Mouse (Mus musculus): ENCODE results near the gene Slc48a1. TPM values are rescaled to one million over a fixed set of nuclear protein-coding genes. Genes with fewer than 3 reads are reported as not detected.
A peak's percentile ranks its signal among the peaks of the same experiment; 100 is the strongest.

Slc48a1 gene
- polyA plus RNA-seq, 1 experiment from 2014 or later = 18.9 TPM

DNA sequence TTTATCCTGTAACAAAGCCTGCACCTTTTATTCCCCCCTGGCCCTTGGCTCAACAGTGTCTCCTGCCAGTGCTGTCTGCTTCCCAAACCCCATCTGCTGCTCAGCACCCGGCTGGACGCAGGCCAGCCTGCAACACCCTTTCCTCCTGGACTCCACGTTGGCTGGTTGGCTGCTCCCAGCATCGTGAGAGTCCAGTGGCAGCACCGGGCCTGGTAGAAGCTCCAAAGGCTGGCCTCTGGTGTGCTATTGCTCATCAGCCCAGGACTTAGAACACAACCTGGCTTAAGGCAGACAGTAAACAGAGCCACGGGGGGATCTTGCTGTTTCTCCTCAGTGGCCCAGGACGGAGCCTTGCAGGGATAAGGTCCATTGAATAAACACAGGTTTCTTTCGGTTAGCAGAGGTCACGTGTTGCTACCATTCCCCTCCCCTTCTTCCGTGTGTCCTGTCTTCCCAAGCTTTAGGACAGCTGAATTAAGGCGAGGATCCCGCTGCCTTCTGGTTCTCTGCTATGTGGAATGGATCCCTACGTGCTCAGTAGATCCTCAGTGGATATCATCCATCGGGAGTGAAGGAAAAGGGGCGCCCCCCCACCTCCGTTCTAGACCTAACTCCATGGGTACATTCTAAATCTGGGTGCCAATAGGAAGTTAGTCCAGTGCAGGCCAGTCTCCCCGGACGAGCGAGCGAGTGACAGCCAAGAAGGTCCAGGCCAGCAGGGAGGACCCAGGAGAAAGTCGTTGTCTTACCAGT, 35.3 kb downstream of the Slc48a1 start:
- Histone ChIP-seq H3K9me3 (no peaks in the 10 kb centered on the region), H3K4me3 (no peak overlapping the region), H3K36me3 (replicated peaks) (peaks cover 59% of the 10 kb centered on the region), H3K4me1 (peaks cover 39% of the 10 kb centered on the region), H3K27me3 (replicated peaks; ENCODE audit: low read depth, poor library complexity, severe bottlenecking) (no peaks in the 10 kb centered on the region), H3K27ac (replicated peaks) (peak overlapping the region; percentile 76)
- 57% methylated on average over 21 of the region's 21 CpGs for WGBS
- no peak for DNase-seq (ENCODE audit: low spot score)

- WGBS = 61% methylated on average over 5 of the region's 5 CpGs
- H3K9me3 ChIP-seq = no peaks in the 10 kb centered on the region
- DNase-seq (ENCODE audit: low spot score) = no peak
- peaks cover 49% of the 10 kb centered on the region for H3K36me3 ChIP-seq (replicated peaks)
- H3K4me1 ChIP-seq = peaks cover 39% of the 10 kb centered on the region
- no peak overlapping the region for H3K4me3 ChIP-seq
- H3K27ac ChIP-seq (replicated peaks) = peak overlapping the region; percentile 45
- no peaks in the 10 kb centered on the region for H3K27me3 ChIP-seq (replicated peaks; ENCODE audit: low read depth, poor library complexity, severe bottlenecking)
These were observed 36.4 kb downstream of the Slc48a1 start for GRCm38 (mm10) chr15:97814703-97815102.

- no peak overlapping the region for H3K4me3 ChIP-seq
- H3K27ac ChIP-seq (replicated peaks) = peak overlapping the region; percentile 45; the same call in 1 of the 2 replicates
- DNase-seq (ENCODE audit: low spot score) = no peak
- WGBS = 94% methylated on average over 4 of the region's 4 CpGs
- H3K36me3 ChIP-seq (replicated peaks) = peaks cover 46% of the 10 kb centered on the region
- H3K27me3 ChIP-seq (replicated peaks; ENCODE audit: low read depth, poor library complexity, severe bottlenecking) = no peaks in the 10 kb centered on the region
- peaks cover 39% of the 10 kb centered on the region for H3K4me1 ChIP-seq
- H3K9me3 ChIP-seq = no peaks in the 10 kb centered on the region
These were observed 36.9 kb downstream of the Slc48a1 start for GRCm38 (mm10) chr15:97815254-97815653.

- Histone ChIP-seq H3K27me3 (replicated peaks; ENCODE audit: low read depth, poor library complexity, severe bottlenecking) (no peaks in the 10 kb centered on the region), H3K36me3 (replicated peaks) (peaks cover 40% of the 10 kb centered on the region), H3K9me3 (no peaks in the 10 kb centered on the region), H3K4me1 (peaks cover 51% of the 10 kb centered on the region), H3K27ac (replicated peaks) (no peak overlapping the region), H3K4me3 (no peak overlapping the region)
- 91% methylated on average over 17 of the region's 17 CpGs for WGBS
- no peak for DNase-seq (ENCODE audit: low spot score)
These were observed 38.1 kb downstream of the Slc48a1 start for GRCm38 (mm10) chr15:97816199-97816994.

GRCm38 (mm10) chr15:97819937-97820336, 41.6 kb downstream of the Slc48a1 start:
- Histone ChIP-seq H3K9me3 (no peaks in the 10 kb centered on the region), H3K27ac (replicated peaks) (no peak overlapping the region), H3K36me3 (replicated peaks) (peaks cover 30% of the 10 kb centered on the region), H3K4me3 (no peak overlapping the region), H3K27me3 (replicated peaks; ENCODE audit: low read depth, poor library complexity, severe bottlenecking) (0 out of 2 replicates have a peak, but pooled peaks cover 3% of the 10 kb centered on the region), H3K4me1 (peaks cover 52% of the 10 kb centered on the region)
- DNase-seq (ENCODE audit: low spot score) = no peak
- 88% methylated on average over 9 of the region's 9 CpGs for WGBS

- 44% methylated on average over 10 of the region's 10 CpGs for WGBS
- H3K27me3 ChIP-seq (replicated peaks; ENCODE audit: low read depth, poor library complexity, severe bottlenecking) = peaks cover 13% of the 10 kb centered on the region; the same call in 1 of the 2 replicates
- peak; percentile 39 for DNase-seq (ENCODE audit: low spot score)
- H3K4me1 ChIP-seq = peaks cover 66% of the 10 kb centered on the region
- H3K4me3 ChIP-seq = no peak overlapping the region
- peaks cover 25% of the 10 kb centered on the region for H3K36me3 ChIP-seq (replicated peaks)
- no peaks in the 10 kb centered on the region for H3K9me3 ChIP-seq
- peak overlapping the region; percentile 67 for H3K27ac ChIP-seq (replicated peaks)
These were observed 43.1 kb downstream of the Slc48a1 start for GRCm38 (mm10) chr15:97821321-97821982.

DNA sequence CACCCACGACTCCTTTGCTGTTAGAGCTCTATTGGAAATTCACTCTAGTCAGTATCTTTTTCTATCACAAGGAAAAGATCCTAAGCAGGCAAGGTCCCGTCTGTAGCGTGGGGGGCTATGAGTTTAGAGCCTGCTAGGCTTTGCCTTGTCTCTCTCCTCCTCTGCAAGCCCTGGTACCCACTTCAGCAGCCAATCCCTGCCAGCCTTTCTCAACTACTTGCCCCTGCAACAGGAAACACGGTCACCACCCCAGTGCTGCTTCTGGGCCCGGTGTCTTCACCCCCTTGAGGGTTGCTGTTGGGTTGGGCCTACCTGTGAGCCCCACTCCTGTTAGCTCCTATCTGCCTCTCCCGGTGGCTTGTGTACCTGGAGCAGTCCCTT, 43.7 kb downstream of the Slc48a1 start:
- H3K36me3 ChIP-seq (replicated peaks) = peaks cover 22% of the 10 kb centered on the region
- DNase-seq (ENCODE audit: low spot score) = no peak
- peaks cover 71% of the 10 kb centered on the region for H3K4me1 ChIP-seq
- WGBS = 68% methylated on average over 6 of the region's 6 CpGs
- no peak overlapping the region for H3K4me3 ChIP-seq
- peaks cover 15% of the 10 kb centered on the region; the same call in 1 of the 2 replicates for H3K27me3 ChIP-seq (replicated peaks; ENCODE audit: low read depth, poor library complexity, severe bottlenecking)
- H3K9me3 ChIP-seq = no peaks in the 10 kb centered on the region
- H3K27ac ChIP-seq (replicated peaks) = peak overlapping the region; percentile 67

DNA sequence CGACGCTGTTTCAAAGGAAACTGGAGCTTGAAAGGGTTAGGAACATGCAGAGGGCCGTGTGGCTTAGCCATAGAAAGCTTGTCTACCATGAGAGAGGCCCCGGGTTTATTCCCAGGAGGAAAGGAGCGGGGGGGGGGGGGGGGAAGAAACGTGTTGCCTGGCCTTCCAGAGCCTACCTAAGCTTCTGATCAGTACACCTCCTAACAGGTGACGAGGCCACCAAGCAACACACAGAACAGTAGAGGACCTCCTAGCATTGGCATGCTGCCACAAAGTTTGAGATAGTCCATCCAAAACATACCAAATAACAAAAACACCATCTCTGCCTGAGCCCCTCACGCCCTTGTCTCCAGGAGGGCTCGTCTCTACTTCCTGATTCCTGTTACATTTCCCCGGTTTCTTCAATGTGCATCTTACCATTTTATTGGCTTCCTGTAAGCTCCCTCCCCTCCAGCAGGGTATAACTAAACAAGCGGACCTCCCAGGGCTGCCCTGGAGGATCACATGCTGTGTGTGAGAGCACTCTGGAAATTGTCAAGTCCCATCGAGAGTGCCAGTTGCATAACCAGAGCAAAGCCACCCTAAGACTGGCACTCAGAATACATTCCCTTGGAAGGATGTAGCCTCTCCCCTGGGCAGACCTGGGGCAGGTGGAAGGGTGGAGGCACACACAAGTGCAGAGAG, 44.4 kb downstream of the Slc48a1 start:
- H3K9me3 ChIP-seq = no peaks in the 10 kb centered on the region
- DNase-seq (ENCODE audit: low spot score) = no peak
- peaks cover 15% of the 10 kb centered on the region; the same call in 1 of the 2 replicates for H3K27me3 ChIP-seq (replicated peaks; ENCODE audit: low read depth, poor library complexity, severe bottlenecking)
- H3K27ac ChIP-seq (replicated peaks) = no peak overlapping the region
- 55% methylated on average over 12 of the region's 12 CpGs for WGBS
- no peak overlapping the region for H3K4me3 ChIP-seq
- H3K36me3 ChIP-seq (replicated peaks) = peaks cover 20% of the 10 kb centered on the region
- H3K4me1 ChIP-seq = peaks cover 77% of the 10 kb centered on the region

GRCm38 (mm10) chr15:97823479-97823878, 45.2 kb downstream of the Slc48a1 start:
- no peak overlapping the region for H3K4me3 ChIP-seq
- no peaks in the 10 kb centered on the region for H3K9me3 ChIP-seq
- H3K27ac ChIP-seq (replicated peaks) = no peak overlapping the region
- DNase-seq (ENCODE audit: low spot score) = no peak
- WGBS = 83% methylated on average over 12 of the region's 12 CpGs
- peaks cover 15% of the 10 kb centered on the region; the same call in 1 of the 2 replicates for H3K27me3 ChIP-seq (replicated peaks; ENCODE audit: low read depth, poor library complexity, severe bottlenecking)
- peaks cover 20% of the 10 kb centered on the region for H3K36me3 ChIP-seq (replicated peaks)
- peaks cover 77% of the 10 kb centered on the region for H3K4me1 ChIP-seq

DNA sequence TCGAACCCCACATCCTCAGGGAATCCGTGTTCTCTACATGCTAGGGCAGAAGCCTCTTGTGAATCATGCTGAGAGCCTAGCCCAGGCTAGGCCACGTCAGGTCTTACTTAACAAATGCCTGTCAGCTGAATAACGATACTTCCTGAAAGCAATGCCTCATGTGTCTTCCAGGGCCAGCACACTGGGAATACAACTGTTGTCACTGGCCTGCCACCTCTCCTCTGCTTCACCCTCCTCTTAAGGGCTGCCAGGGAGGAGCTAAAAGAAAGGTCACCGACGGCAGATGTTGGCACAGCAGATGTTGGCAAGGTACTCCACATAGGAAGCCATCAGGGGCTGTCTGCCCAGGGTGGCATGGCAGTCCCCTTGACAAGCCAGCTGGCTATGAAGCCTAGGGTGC, 45.7 kb downstream of the Slc48a1 start:
- WGBS = 89% methylated on average over 6 of the region's 6 CpGs
- peaks cover 20% of the 10 kb centered on the region for H3K36me3 ChIP-seq (replicated peaks)
- no peaks in the 10 kb centered on the region for H3K9me3 ChIP-seq
- peaks cover 15% of the 10 kb centered on the region; the same call in 1 of the 2 replicates for H3K27me3 ChIP-seq (replicated peaks; ENCODE audit: low read depth, poor library complexity, severe bottlenecking)
- H3K27ac ChIP-seq (replicated peaks) = peak overlapping the region; percentile 48; the same call in 1 of the 2 replicates
- H3K4me3 ChIP-seq = no peak overlapping the region
- H3K4me1 ChIP-seq = peaks cover 83% of the 10 kb centered on the region
- DNase-seq (ENCODE audit: low spot score) = no peak

DNA sequence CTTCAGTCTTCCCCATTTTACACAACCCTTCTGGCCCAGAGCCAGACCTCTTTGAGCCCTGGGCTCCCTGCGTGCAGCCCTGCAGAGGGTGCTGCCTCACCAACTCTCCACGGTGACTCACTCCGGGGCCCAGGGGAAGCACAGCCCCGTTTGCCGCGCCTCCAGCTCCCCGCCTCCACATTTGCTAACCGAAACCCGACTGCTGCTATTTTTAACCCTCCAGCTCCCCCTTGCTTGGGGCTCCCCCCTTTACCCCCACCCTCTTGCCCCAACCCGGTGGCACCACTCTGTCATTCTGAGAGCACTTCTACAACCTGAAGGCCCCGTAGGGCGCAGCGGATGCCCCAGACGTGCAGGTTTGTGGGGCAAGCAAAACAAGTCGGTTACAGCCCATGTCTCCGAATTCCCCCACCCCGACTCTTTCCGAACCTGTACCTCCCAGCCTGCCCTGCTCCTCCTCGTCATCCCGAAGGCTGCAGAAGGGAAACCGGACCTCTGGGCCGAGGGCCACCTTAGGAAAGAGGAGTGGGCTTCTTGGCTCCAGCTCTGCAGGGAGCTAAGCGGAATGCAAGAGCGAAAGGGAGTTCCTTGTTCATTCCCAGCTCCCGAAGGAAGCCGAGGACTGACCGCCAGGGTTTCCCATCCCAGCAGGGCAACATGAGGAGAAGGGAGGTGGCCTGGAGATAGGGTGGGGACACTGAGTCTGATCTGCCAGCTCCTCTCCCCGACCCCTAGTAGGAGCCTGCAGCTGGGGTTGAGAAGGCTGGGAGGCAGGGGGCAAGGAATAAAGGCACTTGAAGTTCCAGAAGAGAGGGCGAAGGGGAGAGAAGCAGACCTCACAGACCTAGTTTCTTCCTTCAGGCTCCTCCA, 47.0 kb downstream of the Slc48a1 start:
- Histone ChIP-seq H3K4me3 (peak overlapping the region; percentile 44), H3K4me1 (peaks cover 95% of the 10 kb centered on the region), H3K27ac (replicated peaks) (peak overlapping the region; percentile 69), H3K27me3 (replicated peaks; ENCODE audit: low read depth, poor library complexity, severe bottlenecking) (peaks cover 15% of the 10 kb centered on the region; the same call in 1 of the 2 replicates), H3K9me3 (no peaks in the 10 kb centered on the region), H3K36me3 (replicated peaks) (peaks cover 17% of the 10 kb centered on the region)
- peak; percentile 50 for DNase-seq (ENCODE audit: low spot score)
- 11% methylated on average over 29 of the region's 29 CpGs for WGBS
